Mouse (Mus musculus): ENCODE results near the gene Fpgs.

GRCm38 (mm10) chr2:32677683-32678082 lies 26.3 kb downstream of the Fpgs start:
- TF ChIP-seq EP300 (IDR thresholded peaks at IDR 0.05; ENCODE audit: low read depth): no peak
- TF ChIP-seq CTCF (IDR thresholded peaks at IDR 0.05; ENCODE audit: low read depth): no peak

Data from liver, embryonic 14.5 days (tissue).